Mouse (Mus musculus): Measurements from ENCODE around the gene Gclm.
"Not testable (repeated sequence)": the region's sequence is repeated elsewhere in the genome, so short reads cannot be mapped to it uniquely, and the experiment has no call there.

The Gclm gene

GRCm38 (mm10) chr3:122242876-122243275 is 2.5 kb upstream of the Gclm start:
- DNase-seq (ENCODE audit: low spot score in 2 of 2): peak; percentile 7 to 20

DNA sequence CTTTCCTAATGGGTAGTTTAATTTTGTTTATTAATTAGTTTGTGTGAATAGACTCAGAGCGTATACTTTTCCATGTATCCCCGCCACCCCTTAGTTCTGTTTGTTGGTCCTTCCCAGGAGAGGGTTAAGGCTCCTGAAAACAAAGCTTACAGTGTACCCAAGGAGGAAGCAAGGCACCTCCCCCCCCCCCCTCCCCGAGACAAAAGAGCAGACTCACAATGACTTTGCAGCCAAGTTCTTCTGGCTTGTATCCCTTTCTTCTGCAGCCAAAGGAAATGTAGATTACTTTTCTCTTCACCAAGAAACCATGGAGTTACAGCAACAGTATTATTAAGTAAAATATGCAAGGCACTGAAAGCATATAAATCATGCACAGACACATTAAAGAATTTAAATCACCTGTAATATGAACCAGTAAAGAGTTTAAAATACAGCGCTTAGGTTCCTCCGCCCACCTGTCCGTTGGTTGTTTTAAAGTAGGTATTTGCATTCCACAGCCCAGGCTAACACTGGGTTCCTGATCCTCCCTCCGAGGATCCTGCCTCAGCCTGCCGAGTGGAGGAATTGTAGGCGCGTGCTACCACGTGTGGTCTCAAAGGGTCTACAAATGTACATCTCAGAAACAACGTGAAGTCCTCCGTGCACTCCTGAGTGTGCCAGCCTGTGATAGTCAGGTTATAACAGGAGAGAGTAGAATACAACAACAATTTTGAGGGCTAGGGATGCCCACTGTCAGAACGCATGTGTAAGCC is 1.8 kb upstream of the Gclm start:
- DNase-seq (ENCODE audit: low spot score in 2 of 2): no peak

- DNase-seq (ENCODE audit: low spot score in 2 of 2): no peak
These were observed 598 bp upstream of the Gclm start for GRCm38 (mm10) chr3:122244759-122245158.

GRCm38 (mm10) chr3:122245878-122246332 is 548 bp downstream of the Gclm start:
- DNase-seq (ENCODE audit: low spot score in 2 of 2): peak; percentile 30 to 43

DNA sequence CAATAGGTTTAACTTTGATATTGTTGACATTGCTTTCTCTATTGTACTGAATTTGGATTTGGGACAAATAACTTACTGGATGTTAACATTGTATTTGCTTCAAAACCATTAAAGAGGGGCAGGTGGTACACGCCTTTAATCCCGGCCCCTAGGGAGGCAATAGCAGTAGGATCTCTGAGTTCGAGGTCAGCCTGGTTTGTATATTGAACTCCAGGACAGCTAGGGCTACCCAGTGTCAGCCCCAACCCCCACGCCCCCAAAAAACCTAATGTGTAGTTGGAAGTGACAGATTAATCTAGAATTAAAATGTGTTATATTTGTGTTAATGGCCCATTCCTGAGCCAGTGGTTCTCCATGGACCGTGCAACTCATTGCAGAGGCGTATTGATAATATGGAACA is 1.0 kb downstream of the Gclm start:
- no peak for DNase-seq (ENCODE audit: low spot score in 2 of 2)

DNA sequence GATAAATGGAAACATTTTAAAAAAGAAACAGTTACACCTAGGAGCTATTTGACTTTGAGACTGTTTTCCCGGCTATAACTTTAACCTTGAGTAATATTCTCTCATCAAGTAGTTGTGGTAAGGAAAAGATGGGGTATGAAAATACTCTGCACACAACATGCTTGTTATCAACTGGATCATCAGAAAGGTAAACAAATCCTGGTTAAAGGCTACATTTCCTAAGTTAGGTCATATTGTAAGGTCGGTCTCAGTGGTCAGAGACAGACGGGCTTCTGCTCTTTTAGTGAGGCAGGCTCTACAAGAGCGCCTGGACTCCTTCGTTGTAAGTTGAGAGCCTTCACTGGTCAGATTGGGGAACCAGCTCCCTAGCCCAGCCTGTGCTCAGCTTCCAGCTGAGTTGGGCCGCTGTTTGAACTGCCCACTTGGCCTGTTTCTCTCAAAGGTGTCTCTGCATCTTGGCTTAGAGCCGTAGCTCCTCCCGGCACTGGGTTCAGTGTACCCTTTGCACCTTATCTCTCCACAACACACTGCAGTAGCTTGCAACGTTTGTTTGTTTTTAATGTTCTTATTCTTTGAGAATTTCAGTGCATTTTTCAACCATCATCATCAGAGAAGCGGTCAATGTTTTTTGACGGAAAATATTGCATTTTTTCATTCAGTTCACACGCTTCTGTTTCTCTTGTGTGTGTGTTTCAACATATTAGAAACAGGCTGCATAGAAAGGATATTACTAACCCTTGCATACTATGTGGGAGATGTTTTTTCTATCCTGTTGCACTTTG is 1.8 kb downstream of the Gclm start:
- DNase-seq (ENCODE audit: low spot score in 2 of 2): peak; percentile 32 to 51

- DNase-seq (ENCODE audit: low spot score in 2 of 2): peak; percentile 10 to 29
These were observed 2.4 kb downstream of the Gclm start for GRCm38 (mm10) chr3:122247768-122248100.

DNA sequence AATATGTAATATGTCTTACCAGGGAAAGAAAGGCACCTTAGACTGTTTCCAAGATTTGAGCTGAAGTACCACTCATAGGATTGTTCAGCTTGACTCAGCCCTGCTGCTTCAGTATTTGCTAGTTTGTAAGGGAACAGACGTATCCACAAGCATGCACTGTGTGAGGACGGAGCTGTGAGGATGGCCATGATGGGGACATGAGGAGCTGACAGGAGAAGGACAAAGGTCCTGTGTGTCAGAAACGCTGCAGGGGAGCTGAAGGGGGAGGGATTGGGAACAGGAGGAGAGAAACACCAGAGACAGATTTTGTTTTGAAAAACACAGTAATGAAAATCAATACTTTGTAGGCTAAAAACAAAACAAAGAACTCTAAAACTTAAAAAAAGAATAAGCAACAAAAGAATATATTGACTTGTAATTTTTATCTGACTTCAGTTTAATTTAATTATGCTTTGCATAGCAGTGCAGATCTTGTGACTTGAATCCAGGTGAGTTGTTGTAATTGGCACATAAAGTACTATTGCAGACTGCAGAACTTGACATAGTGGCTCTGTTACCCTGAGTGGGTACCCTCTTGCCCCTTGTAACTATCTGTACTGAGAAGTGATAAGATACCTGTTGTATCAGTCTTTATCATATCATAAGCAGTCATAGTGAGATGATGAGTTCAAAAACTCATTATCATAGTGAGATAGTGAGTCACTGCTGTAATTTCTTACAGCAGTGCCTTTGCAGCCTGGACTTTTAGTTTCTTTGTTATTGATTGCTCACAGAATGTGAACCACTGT is 7.3 kb downstream of the Gclm start:
- no peak for DNase-seq (ENCODE audit: low spot score in 2 of 2)

- not testable (repeated sequence) for DNase-seq (ENCODE audit: low spot score in 2 of 2)
These were observed 8.7 kb downstream of the Gclm start for GRCm38 (mm10) chr3:122254050-122254449.

- no peak for DNase-seq (ENCODE audit: low spot score in 2 of 2)
These were observed 24.6 kb downstream of the Gclm start for GRCm38 (mm10) chr3:122269986-122270385.

- DNase-seq (ENCODE audit: low spot score in 2 of 2): not testable (repeated sequence)
These were observed 27.2 kb downstream of the Gclm start for GRCm38 (mm10) chr3:122272565-122272964.

GRCm38 (mm10) chr3:122273407-122274240 is 28.3 kb downstream of the Gclm start:
- no peak for DNase-seq (ENCODE audit: low spot score in 2 of 2)

GRCm38 (mm10) chr3:122274241-122275024 is 29.1 kb downstream of the Gclm start, which contains the start of gene Dnttip2:
Gene Dnttip2, plus strand, starts transcription at chr3:122274388.
- DNase-seq (ENCODE audit: low spot score in 2 of 2): peak; percentile 87 to 89

GRCm38 (mm10) chr3:122275111-122275510 is 29.8 kb downstream of the Gclm start:
- DNase-seq (ENCODE audit: low spot score in 2 of 2): no peak

- no peak for DNase-seq (ENCODE audit: low spot score in 2 of 2)
These were observed 41.8 kb downstream of the Gclm start for GRCm38 (mm10) chr3:122287195-122287594.

DNA sequence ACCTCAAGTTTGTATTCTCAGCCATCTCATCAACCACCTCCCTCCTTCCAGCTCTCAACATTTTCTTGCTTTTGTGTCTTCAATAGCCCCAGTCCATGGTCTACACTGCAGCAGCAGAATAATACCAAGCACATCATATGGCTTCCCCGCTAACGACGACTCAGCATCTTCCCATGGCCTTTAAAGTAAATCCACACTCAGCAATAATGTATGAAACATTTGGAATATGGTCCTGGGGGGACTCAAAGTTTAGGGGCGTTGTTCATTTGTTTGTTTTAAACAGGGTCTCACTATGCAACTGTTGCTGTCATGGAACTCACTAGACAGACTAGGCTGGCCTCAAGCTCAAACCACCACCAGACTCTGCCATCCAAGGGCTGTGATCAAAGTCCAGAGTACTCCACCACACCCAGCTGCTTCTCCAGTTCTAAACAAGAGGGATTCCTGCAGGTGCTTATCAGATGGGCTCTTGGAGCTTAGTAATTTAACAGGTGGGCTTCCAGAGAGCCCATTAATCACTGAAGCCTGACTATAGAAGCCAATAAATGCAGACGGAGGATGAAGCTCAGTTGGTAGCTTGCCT is 43.3 kb downstream of the Gclm start:
- DNase-seq (ENCODE audit: low spot score in 2 of 2): no peak

- not testable (repeated sequence) for DNase-seq (ENCODE audit: low spot score in 2 of 2)
These were observed 44.0 kb downstream of the Gclm start for GRCm38 (mm10) chr3:122289344-122289743.

GRCm38 (mm10) chr3:122290696-122291095 is 45.3 kb downstream of the Gclm start:
- peak; percentile 19 to 32 for DNase-seq (ENCODE audit: low spot score in 2 of 2)

DNA sequence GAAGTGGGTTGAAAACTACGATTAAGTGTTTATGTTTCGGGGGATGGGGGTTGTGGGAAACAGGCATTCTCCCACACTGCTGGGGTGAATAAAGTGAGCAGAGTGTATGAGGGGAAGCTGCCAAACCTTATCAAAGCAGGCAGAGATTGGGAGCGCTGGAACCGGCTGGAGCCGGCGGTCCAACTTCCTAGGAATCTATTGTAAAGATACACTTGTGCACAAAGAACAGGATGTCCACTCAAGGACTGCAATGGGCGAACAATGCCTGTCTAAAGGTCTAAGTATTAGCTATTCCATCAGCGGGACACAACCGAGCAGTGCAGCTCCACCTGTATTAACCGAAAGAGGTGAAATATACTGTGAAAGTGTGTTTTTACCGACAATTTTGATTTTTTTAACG is 46.5 kb downstream of the Gclm start:
- no peak for DNase-seq (ENCODE audit: low spot score in 2 of 2)
